Mouse (Mus musculus) forebrain, embryonic 14.5 days (tissue): ENCODE data around the gene Akap2. TPM values are rescaled to one million over a fixed set of nuclear protein-coding genes. Genes with fewer than 3 reads are reported as not detected.

Experiments
- ATAC-seq: fragments of 200-750 bp; cut with Nextera tagmentation; 2 replicates; pipeline ENCODE4 v1.8.0; 2017; ENCODE audit warnings: mild to moderate bottlenecking, moderate library complexity
- DNase-seq: peaks from one replicate; pipeline ENCODE4 v3.0.0-alpha.2; 2015; ENCODE audit warnings: low spot score
- H3K27ac ChIP-seq: fragments of 300-500 bp; sonication (generic); 2 replicates; pipeline ENCODE4 v1.5.1; 2014; ENCODE audit warnings: low read depth, mild to moderate bottlenecking, control low read depth, low read length, moderate library complexity
- H3K27me3 ChIP-seq: fragments of 300-500 bp; sonication (generic); replicated peaks from 2 replicates; pipeline ENCODE4 v1.6.1; 2014; ENCODE audit warnings: low read length, control low read depth, mixed read lengths; ENCODE audit not compliant: control insufficient read depth, insufficient read depth
- H3K36me3 ChIP-seq: fragments of 300-500 bp; sonication (generic); 2 replicates; pipeline ENCODE4 v1.6.1; 2014; ENCODE audit warnings: low read length, control low read depth; ENCODE audit not compliant: control insufficient read depth, insufficient read depth
- H3K4me1 ChIP-seq: fragments of 300-500 bp; sonication (generic); 2 replicates; pipeline ENCODE4 v1.6.1; 2014; ENCODE audit warnings: antibody characterized with exemption, low read length, control low read depth; ENCODE audit not compliant: control insufficient read depth, insufficient read depth
- H3K4me2 ChIP-seq: fragments of 300-500 bp; sonication (generic); 2 replicates; pipeline ENCODE4 v1.6.1; 2014; ENCODE audit warnings: mild to moderate bottlenecking, control low read depth, low read length
- H3K4me3 ChIP-seq: fragments of 300-500 bp; sonication (generic); 2 replicates; pipeline ENCODE4 v1.5.1; 2014; ENCODE audit warnings: low read depth, low read length, control low read depth
- H3K9ac ChIP-seq: fragments of 300-500 bp; sonication (generic); 2 replicates; pipeline ENCODE4 v1.6.1; 2014; ENCODE audit warnings: mild to moderate bottlenecking, low read length, control low read depth, moderate library complexity
- H3K9me3 ChIP-seq: fragments of 300-500 bp; sonication (generic); replicated peaks from 2 replicates; pipeline ENCODE4 v1.6.1; 2016; ENCODE audit warnings: low read length, control low read depth, mixed read lengths; ENCODE audit not compliant: control insufficient read depth
- WGBS: fragments of 180-500 bp; shearing (Covaris S2); extraction: QIAGEN DNeasy Blood & Tissue Kit; methylation state at CpG from one replicate; pipeline ENCODE4 v1.1.7; 2014; 5-methylcytosine and 5-hydroxymethylcytosine counted together
- polyA plus RNA-seq: library from polyadenylated mRNA; unstranded; fragments of >200 nt; fragmentation: Nextera tagmentation; extraction: Ambion mirVana; gene quantifications from 2 replicates; pipeline ENCODE4 v1.2.1, GENCODE M21; 2014

The Akap2 gene
- polyA plus RNA-seq, 1 experiment from 2014 or later = 5.0 TPM

GRCm38 (mm10) chr4:57719370-57719769, 1.9 kb downstream of the Akap2 start:
- ATAC-seq (no peak), DNase-seq (no peak)
- Histone ChIP-seq H3K4me2 (no peak overlapping the region), H3K4me3 (no peak overlapping the region), H3K9me3 (no peaks in the 10 kb centered on the region), H3K27ac (no peak overlapping the region), H3K9ac (no peak overlapping the region), H3K27me3 (no peaks in the 10 kb centered on the region), H3K4me1 (no peaks in the 10 kb centered on the region), H3K36me3 (no peaks in the 10 kb centered on the region)
- WGBS = 77% methylated on average over 1 of the region's 1 CpGs

GRCm38 (mm10) chr4:57720869-57721361, 3.5 kb downstream of the Akap2 start:
- WGBS = 28% methylated on average over 7 of the region's 7 CpGs
- H3K27me3 ChIP-seq = no peaks in the 10 kb centered on the region
- no peaks in the 10 kb centered on the region for H3K9me3 ChIP-seq
- DNase-seq (peak; percentile 40), ATAC-seq (0 out of 2 replicates have a peak, but pooled peaks have one; percentile 29)
- no peak overlapping the region for H3K4me3 ChIP-seq
- H3K4me1 ChIP-seq = no peaks in the 10 kb centered on the region
- H3K27ac ChIP-seq = no peak overlapping the region
- no peak overlapping the region for H3K4me2 ChIP-seq
- H3K36me3 ChIP-seq = no peaks in the 10 kb centered on the region
- H3K9ac ChIP-seq = no peak overlapping the region

GRCm38 (mm10) chr4:57722296-57722695, 4.8 kb downstream of the Akap2 start:
- no peaks in the 10 kb centered on the region for H3K36me3 ChIP-seq
- WGBS = 96% methylated on average over 4 of the region's 4 CpGs

GRCm38 (mm10) chr4:57723659-57724058, 6.2 kb downstream of the Akap2 start:
- no peak for DNase-seq
- Histone ChIP-seq H3K4me1 (no peaks in the 10 kb centered on the region), H3K36me3 (no peaks in the 10 kb centered on the region), H3K27me3 (no peaks in the 10 kb centered on the region), H3K9me3 (no peaks in the 10 kb centered on the region), H3K27ac (no peak overlapping the region), H3K4me2 (no peak overlapping the region), H3K4me3 (no peak overlapping the region), H3K9ac (no peak overlapping the region)
- 51% methylated on average over 2 of the region's 2 CpGs for WGBS
- no peak for ATAC-seq

More at GRCm38 (mm10) chr4:57722296-57722695, 4.8 kb downstream of the Akap2 start:
- no peak overlapping the region for H3K27ac ChIP-seq
- ATAC-seq (no peak), DNase-seq (no peak)
- no peaks in the 10 kb centered on the region for H3K9me3 ChIP-seq
- H3K4me1 ChIP-seq = no peaks in the 10 kb centered on the region
- H3K27me3 ChIP-seq = no peaks in the 10 kb centered on the region
- H3K4me2 ChIP-seq = no peak overlapping the region
- H3K4me3 ChIP-seq = no peak overlapping the region
- no peak overlapping the region for H3K9ac ChIP-seq

- no peak overlapping the region for H3K9ac ChIP-seq
- ATAC-seq (no peak), DNase-seq (no peak)
- no peak overlapping the region for H3K4me2 ChIP-seq
- H3K27me3 ChIP-seq = no peaks in the 10 kb centered on the region
- no peaks in the 10 kb centered on the region for H3K9me3 ChIP-seq
- H3K4me3 ChIP-seq = no peak overlapping the region
- WGBS = 78% methylated on average over 1 of the region's 1 CpGs
- H3K27ac ChIP-seq = no peak overlapping the region
- H3K36me3 ChIP-seq = no peaks in the 10 kb centered on the region
- no peaks in the 10 kb centered on the region for H3K4me1 ChIP-seq
Measured at GRCm38 (mm10) chr4:57725569-57725968, 8.1 kb downstream of the Akap2 start.

- Histone ChIP-seq H3K9me3 (no peaks in the 10 kb centered on the region), H3K27me3 (no peaks in the 10 kb centered on the region), H3K4me2 (no peak overlapping the region), H3K9ac (no peak overlapping the region), H3K27ac (no peak overlapping the region), H3K36me3 (no peaks in the 10 kb centered on the region), H3K4me3 (no peak overlapping the region), H3K4me1 (no peaks in the 10 kb centered on the region)
- DNase-seq (no peak), ATAC-seq (no peak)
- 86% methylated on average over 4 of the region's 4 CpGs for WGBS
Measured at GRCm38 (mm10) chr4:57728611-57729183, 11.2 kb downstream of the Akap2 start.

GRCm38 (mm10) chr4:57730047-57730446, 12.6 kb downstream of the Akap2 start:
- Histone ChIP-seq H3K4me2 (no peak overlapping the region), H3K9me3 (no peaks in the 10 kb centered on the region), H3K27ac (no peak overlapping the region), H3K9ac (no peak overlapping the region), H3K4me3 (no peak overlapping the region), H3K4me1 (no peaks in the 10 kb centered on the region), H3K36me3 (no peaks in the 10 kb centered on the region), H3K27me3 (no peaks in the 10 kb centered on the region)
- DNase-seq = no peak
- WGBS = 90% methylated on average over 6 of the region's 6 CpGs
- no peak for ATAC-seq

- no peak for DNase-seq
- no peak overlapping the region for H3K27ac ChIP-seq
Measured at GRCm38 (mm10) chr4:57730801-57731598, 13.5 kb downstream of the Akap2 start.

GRCm38 (mm10) chr4:57732351-57732750, 14.9 kb downstream of the Akap2 start:
- H3K4me3 ChIP-seq = no peak overlapping the region
- H3K4me2 ChIP-seq = no peak overlapping the region
- no peaks in the 10 kb centered on the region for H3K9me3 ChIP-seq
- no peaks in the 10 kb centered on the region for H3K27me3 ChIP-seq
- H3K27ac ChIP-seq = no peak overlapping the region
- no peak for ATAC-seq
- 91% methylated on average over 5 of the region's 5 CpGs for WGBS
- no peaks in the 10 kb centered on the region for H3K4me1 ChIP-seq
- no peak for DNase-seq
- H3K36me3 ChIP-seq = no peaks in the 10 kb centered on the region
- no peak overlapping the region for H3K9ac ChIP-seq

More at GRCm38 (mm10) chr4:57730801-57731598, 13.5 kb downstream of the Akap2 start:
- no peaks in the 10 kb centered on the region for H3K27me3 ChIP-seq
- H3K4me3 ChIP-seq = no peak overlapping the region
- no peak for ATAC-seq
- WGBS = 81% methylated on average over 11 of the region's 11 CpGs
- no peak overlapping the region for H3K4me2 ChIP-seq
- no peaks in the 10 kb centered on the region for H3K9me3 ChIP-seq
- no peaks in the 10 kb centered on the region for H3K36me3 ChIP-seq
- no peak overlapping the region for H3K9ac ChIP-seq
- H3K4me1 ChIP-seq = no peaks in the 10 kb centered on the region
